Mouse (Mus musculus) layer of hippocampus, adult 2 months (tissue): ENCODE measurements around the gene Ndufa11. TPM values are rescaled to one million over a fixed set of nuclear protein-coding genes. Genes with fewer than 3 reads are reported as not detected.

ENCODE experiments used
- DNase-seq, 2 experiments: peaks; one replicate each; pipeline ENCODE4 v3.0.0; 2022; ENCODE audit warnings: low spot score in 2 of 2
- H3K27ac ChIP-seq: fragments of 200-600 bp; 2 replicates; pipeline ENCODE4 v1.8.1; 2022
- H3K4me3 ChIP-seq: fragments of 200-600 bp; 2 replicates; pipeline ENCODE4 v1.8.1; 2022; ENCODE audit warnings: mild to moderate bottlenecking
- CTCF ChIP-seq: fragments of 200-600 bp; conservative IDR thresholded peaks from 2 replicates; pipeline ENCODE4 v1.8.1; 2022; ENCODE audit warnings: antibody characterized with exemption, mild to moderate bottlenecking, moderate library complexity
- total RNA-seq, 2 experiments: library from RNA; stranded (reverse); gene quantifications; 2 replicates each; pipeline ENCODE4 v1.2.3; 2021

Ndufa11 gene
- total RNA-seq, 2 experiments from 2014 or later, result 196 to 229 TPM

DNA sequence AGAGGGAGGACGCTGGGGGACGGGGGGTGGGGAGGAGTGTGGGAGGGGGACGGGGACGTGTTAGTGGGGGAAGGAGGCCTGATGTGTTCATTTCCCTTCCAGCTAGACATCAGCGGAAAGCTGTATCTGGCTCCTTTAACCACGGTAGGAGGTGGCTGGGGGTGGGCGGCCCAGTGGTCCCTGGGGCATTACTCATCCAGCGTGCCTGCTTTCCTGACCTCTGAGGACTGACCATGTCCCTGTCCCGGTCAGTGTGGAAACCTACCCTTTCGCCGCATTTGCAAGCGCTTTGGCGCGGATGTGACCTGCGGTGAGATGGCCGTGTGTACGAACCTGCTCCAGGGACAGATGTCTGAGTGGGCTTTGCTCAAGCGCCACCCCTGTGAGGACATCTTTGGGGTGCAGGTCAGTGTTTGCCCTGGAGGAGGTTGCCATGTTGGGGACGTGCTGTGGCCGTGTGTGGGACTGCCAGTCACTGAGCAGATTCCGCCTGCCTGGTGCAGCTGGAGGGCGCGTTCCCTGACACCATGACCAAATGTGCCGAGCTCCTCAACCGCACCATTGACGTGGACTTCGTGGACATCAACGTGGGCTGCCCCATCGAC, 50.1 kb downstream of the Ndufa11 start:
- no peak for TF ChIP-seq CTCF
- no peak for DNase-seq
- Histone ChIP-seq H3K27ac (no peak overlapping the region), H3K4me3 (no peak overlapping the region)

- H3K27ac ChIP-seq, result no peak overlapping the region
- no peak for DNase-seq
- no peak for TF ChIP-seq CTCF
- no peak overlapping the region for H3K4me3 ChIP-seq
Measured at GRCm38 (mm10) chr17:56768941-56769340, 51.4 kb downstream of the Ndufa11 start.

DNA sequence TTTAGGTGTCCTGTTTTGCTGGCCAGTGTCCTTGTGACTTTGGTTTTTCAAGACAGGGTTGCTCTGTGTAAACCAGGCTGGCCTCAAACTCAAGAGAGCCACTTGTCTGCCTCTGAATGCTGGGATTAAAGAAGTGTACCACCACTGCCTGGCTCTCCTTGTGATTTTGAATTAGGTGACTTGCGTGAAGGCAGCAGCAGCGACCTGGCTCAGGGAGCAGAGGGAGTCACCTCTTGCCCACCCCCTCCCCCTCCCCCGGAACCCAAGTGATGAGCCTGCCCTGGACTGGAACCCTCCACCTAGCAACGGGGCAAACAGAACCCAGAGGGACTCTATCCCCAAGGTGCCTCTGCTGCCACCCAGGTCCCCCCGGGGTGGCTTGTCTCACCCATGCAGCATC, 52.4 kb downstream of the Ndufa11 start, which contains the start of gene Prr22:
Prr22 (plus strand) TSS at position 301 of the 400 bp plus-strand sequence.
- DNase-seq, result no peak
- TF ChIP-seq CTCF, result no peak
- Histone ChIP-seq H3K27ac (no peak within 1 kb of the TSS), H3K4me3 (no peak within 1 kb of the TSS)

Other genes with a start within 250 kb of the Ndufa11 start
- 100 to 1,000 TPM; 666 to 670 TPM for gene Ptprs, start 241.3 kb upstream of the Ndufa11 start, total RNA-seq
- gene Znrf4, start 205.3 kb upstream of the Ndufa11 start, total RNA-seq, result not detected
- 1 to 10 TPM; 3.5 to 5.1 TPM for gene Gm20219, start 163.4 kb upstream of the Ndufa11 start, total RNA-seq
- gene Safb2, start 133.2 kb upstream of the Ndufa11 start, total RNA-seq, result 100 to 1,000 TPM; 134 to 168 TPM
- gene Safb, start 132.9 kb upstream of the Ndufa11 start, total RNA-seq, result 100 to 1,000 TPM; 162 to 193 TPM
- gene 2410015M20Rik, start 108.0 kb upstream of the Ndufa11 start, total RNA-seq, result 100 to 1,000 TPM; 134 to 142 TPM
- 100 to 1,000 TPM; 383 to 406 TPM for gene Rpl36, start 104.4 kb upstream of the Ndufa11 start, total RNA-seq
- 10 to 100 TPM; 56.5 to 60.2 TPM for gene Lonp1, start 90.9 kb upstream of the Ndufa11 start, total RNA-seq
- 1 to 10 TPM; 1.1 to 1.8 TPM for gene Catsperd, start 89.6 kb upstream of the Ndufa11 start, total RNA-seq
- 10 to 100 TPM; 87.5 to 89.6 TPM for gene Ranbp3, start 44.5 kb upstream of the Ndufa11 start, total RNA-seq
- 10 to 100 TPM; 10.2 to 12.5 TPM for gene Vmac, start 255 bp downstream of the Ndufa11 start, total RNA-seq
- gene Nrtn, start 39.8 kb downstream of the Ndufa11 start, total RNA-seq, result 1 to 10 TPM; 2.5 to 3.3 TPM
- gene Dus3l, start 47.0 kb downstream of the Ndufa11 start, total RNA-seq, result 10 to 100 TPM; 73.9 to 74.4 TPM
- gene Prr22, start 52.5 kb downstream of the Ndufa11 start, total RNA-seq, result 1 to 10 TPM in 1 of 2 experiments, under 1 TPM in 1; 0.79 to 1.9 TPM
- gene Rfx2, start 113.2 kb downstream of the Ndufa11 start, total RNA-seq, result 1 to 10 TPM; 5.4 to 6.4 TPM
- not detected for gene Acsbg2, start 156.7 kb downstream of the Ndufa11 start, total RNA-seq
- gene 1700061G19Rik, start 157.7 kb downstream of the Ndufa11 start, total RNA-seq, result under 1 TPM; 0.13 to 0.22 TPM
- 10 to 100 TPM; 81.0 to 87.5 TPM for gene Mllt1, start 217.6 kb downstream of the Ndufa11 start, total RNA-seq